Mouse (Mus musculus) frontal cortex, adult (tissue): ENCODE data around the gene Sema3c.

Experiments
- ATAC-seq: cut with Nextera tagmentation; 2 replicates; pipeline ENCODE4 v1.9.2; 2017; ENCODE audit warnings: mild to moderate bottlenecking, moderate library complexity, mixed read lengths; ENCODE audit not compliant: low TSS enrichment

Sema3c gene

DNA sequence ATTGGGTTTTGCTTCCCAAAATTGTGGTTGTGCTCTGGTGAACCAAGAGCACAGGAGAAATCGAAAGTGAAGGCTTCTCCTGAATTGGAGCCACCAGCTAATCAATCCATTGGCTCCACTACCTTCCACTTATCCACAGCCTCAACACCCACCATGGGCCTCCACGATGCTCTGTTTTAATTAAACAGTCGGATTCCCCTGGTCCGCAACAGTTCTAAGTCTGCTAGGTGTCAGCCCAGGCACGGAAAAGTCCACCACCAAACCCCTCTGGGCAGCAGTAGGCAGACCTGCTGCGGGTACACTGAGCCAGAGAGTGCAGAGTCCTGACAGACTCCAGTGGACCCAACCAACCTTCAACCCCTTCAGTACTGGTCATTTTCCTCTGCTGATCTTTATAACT, 202.5 kb downstream of the Sema3c start:
- ATAC-seq, result no peak
